Mouse (Mus musculus): ENCODE measurements around the gene Lrrc25.

GRCm38 (mm10) chr8:70625104-70625503 is 9.1 kb downstream of the Lrrc25 start:
- no peak for TF ChIP-seq EP300 (IDR thresholded peaks at IDR 0.05; ENCODE audit: low read depth)
- TF ChIP-seq CTCF (IDR thresholded peaks at IDR 0.05; ENCODE audit: low read depth): peak; percentile 81
